Mouse (Mus musculus): Measurements from ENCODE around the gene Pan2. TPM values are rescaled to one million over a fixed set of nuclear protein-coding genes. Genes with fewer than 3 reads are reported as not detected.
A peak's percentile ranks its signal among the peaks of the same experiment; 100 is the strongest.

The Pan2 gene
- total RNA-seq, 2 experiments from 2014 or later: 12.9 to 13.2 TPM

GRCm38 (mm10) chr10:128335582-128335981, 32.4 kb downstream of the Pan2 start:
- peak in 1 of 2 experiments; percentile 75 for DNase-seq (ENCODE audit: low spot score in 2 of 2)

- DNase-seq (ENCODE audit: low spot score in 2 of 2): no peak
Measured at GRCm38 (mm10) chr10:128336195-128336594, 33.1 kb downstream of the Pan2 start.

- no peak for DNase-seq (ENCODE audit: low spot score in 2 of 2)
Measured at GRCm38 (mm10) chr10:128336597-128336996, 33.5 kb downstream of the Pan2 start.

GRCm38 (mm10) chr10:128337306-128338181, 34.4 kb downstream of the Pan2 start, which contains the start of gene Cs:
Gene Cs (plus strand): TSS chr10:128337734.
- DNase-seq (ENCODE audit: low spot score in 2 of 2): peak; percentile 92 to 98

GRCm38 (mm10) chr10:128338415-128338814, 35.3 kb downstream of the Pan2 start:
- DNase-seq (ENCODE audit: low spot score in 2 of 2): no peak

GRCm38 (mm10) chr10:128338948-128339347, 35.8 kb downstream of the Pan2 start:
- no peak for DNase-seq (ENCODE audit: low spot score in 2 of 2)

- no peak for DNase-seq (ENCODE audit: low spot score in 2 of 2)
Measured at GRCm38 (mm10) chr10:128340257-128340656, 37.1 kb downstream of the Pan2 start.

GRCm38 (mm10) chr10:128343436-128343835, 40.3 kb downstream of the Pan2 start:
- peak in 1 of 2 experiments; percentile 35 for DNase-seq (ENCODE audit: low spot score in 2 of 2)

- DNase-seq (ENCODE audit: low spot score in 2 of 2): peak; percentile 63 to 79
Measured at GRCm38 (mm10) chr10:128344568-128345275, 41.6 kb downstream of the Pan2 start.

- DNase-seq (ENCODE audit: low spot score in 2 of 2): no peak
Measured at GRCm38 (mm10) chr10:128347541-128347940, 44.4 kb downstream of the Pan2 start.

- peak in 1 of 2 experiments; percentile 77 for DNase-seq (ENCODE audit: low spot score in 2 of 2)
Measured at GRCm38 (mm10) chr10:128358796-128359195, 55.7 kb downstream of the Pan2 start.

GRCm38 (mm10) chr10:128359226-128359625, 56.1 kb downstream of the Pan2 start:
- no peak for DNase-seq (ENCODE audit: low spot score in 2 of 2)

GRCm38 (mm10) chr10:128361836-128362235, 58.7 kb downstream of the Pan2 start:
- no peak for DNase-seq (ENCODE audit: low spot score in 2 of 2)

GRCm38 (mm10) chr10:128362568-128362967, 59.4 kb downstream of the Pan2 start:
- DNase-seq (ENCODE audit: low spot score in 2 of 2): peak in 1 of 2 experiments; percentile 44

GRCm38 (mm10) chr10:128367899-128368401, 64.8 kb downstream of the Pan2 start:
- no peak for DNase-seq (ENCODE audit: low spot score in 2 of 2)

- peak; percentile 93 for DNase-seq (ENCODE audit: low spot score in 2 of 2)
Measured at GRCm38 (mm10) chr10:128368402-128369217, 65.5 kb downstream of the Pan2 start, which contains the start of gene Coq10a. Gene Coq10a (minus strand): TSS chr10:128368997.

- no peak for DNase-seq (ENCODE audit: low spot score in 2 of 2)
Measured at GRCm38 (mm10) chr10:128369218-128369543, 66.0 kb downstream of the Pan2 start.

- no peak for DNase-seq (ENCODE audit: low spot score in 2 of 2)
Measured at GRCm38 (mm10) chr10:128369599-128369998, 66.5 kb downstream of the Pan2 start.

GRCm38 (mm10) chr10:128370021-128370420, 66.9 kb downstream of the Pan2 start:
- DNase-seq (ENCODE audit: low spot score in 2 of 2): no peak

GRCm38 (mm10) chr10:128370601-128371000, 67.5 kb downstream of the Pan2 start:
- DNase-seq (ENCODE audit: low spot score in 2 of 2): no peak
